Mouse (Mus musculus): ENCODE data around the gene Mxra8.

The Mxra8 gene

DNA sequence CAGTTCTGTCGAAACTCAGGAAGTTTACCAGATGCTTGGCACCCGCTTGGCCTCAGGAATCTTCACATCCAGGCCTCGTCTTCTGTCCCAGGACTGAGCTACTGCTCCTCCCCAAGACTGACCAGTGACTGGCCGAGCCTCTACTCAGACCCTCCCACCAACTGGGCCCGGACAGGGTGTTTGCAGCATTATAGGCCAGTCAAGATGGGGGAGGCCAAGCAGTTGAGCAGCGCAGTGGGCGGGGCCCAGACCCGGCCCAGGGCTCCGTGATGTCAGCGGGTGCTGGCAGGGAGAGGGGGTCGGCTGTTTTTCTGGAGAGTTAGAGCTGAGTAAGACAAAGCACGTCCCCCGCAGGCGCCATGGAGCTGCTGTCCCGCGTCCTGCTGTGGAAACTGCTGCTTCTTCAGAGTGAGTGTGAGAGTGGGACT lies at the start of gene Mxra8:
Gene Mxra8 (plus strand): TSS at position 198 of the 428 bp plus-strand sequence.
- DNase-seq, result no peak

DNA sequence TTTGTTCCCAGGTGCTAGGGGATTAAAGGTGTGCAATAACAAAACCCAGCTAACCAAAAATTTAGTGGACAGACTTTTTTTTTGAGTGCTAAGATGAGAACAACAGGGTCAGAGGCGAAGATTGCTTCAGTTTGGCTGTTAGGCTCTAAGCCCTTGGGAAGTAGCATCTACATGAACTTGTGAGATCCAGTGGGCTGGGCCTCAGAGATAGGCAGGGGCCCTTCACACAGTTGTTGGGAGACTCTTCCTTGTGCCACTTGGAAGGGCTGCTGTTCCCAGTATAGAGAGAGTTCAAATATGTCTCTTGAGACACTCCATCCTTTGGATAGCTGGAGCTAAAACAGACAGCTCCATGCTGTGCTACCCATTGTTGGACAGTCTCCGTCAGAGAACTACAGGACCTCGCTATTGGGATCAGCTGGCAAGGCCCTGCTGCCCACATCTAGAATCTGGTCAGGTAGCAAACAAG lies 49.4 kb upstream of the Mxra8 start, which contains the start of gene Ankrd65:
Gene Ankrd65 (plus strand): TSS at position 419 of the 469 bp plus-strand sequence.
- DNase-seq, result no peak

DNA sequence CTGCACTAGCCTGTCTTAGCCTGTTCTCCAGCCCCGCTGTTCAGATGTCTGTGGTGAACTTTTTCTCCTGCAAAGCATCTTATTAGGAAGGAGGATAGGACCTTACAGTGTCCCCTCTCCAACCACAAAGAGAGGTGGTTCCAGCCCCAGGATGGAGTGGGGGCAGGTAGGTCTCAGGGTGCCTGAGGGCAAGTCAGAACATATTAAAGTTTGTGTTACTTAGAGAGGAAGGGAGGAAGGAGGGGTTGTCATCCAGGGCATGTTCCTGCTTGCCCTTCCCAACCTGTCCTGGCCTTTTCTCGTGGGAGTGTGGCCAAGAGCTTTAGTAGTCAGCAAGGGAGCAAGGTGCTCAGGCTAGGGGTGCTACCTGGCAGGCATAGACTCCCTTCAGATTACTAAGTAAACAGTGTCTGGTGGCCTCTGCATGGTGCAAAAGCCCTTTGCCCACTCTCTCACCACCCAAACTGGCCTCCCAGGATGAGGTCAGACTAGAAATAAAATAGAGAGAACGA lies 48.8 kb upstream of the Mxra8 start:
- DNase-seq, result no peak

DNA sequence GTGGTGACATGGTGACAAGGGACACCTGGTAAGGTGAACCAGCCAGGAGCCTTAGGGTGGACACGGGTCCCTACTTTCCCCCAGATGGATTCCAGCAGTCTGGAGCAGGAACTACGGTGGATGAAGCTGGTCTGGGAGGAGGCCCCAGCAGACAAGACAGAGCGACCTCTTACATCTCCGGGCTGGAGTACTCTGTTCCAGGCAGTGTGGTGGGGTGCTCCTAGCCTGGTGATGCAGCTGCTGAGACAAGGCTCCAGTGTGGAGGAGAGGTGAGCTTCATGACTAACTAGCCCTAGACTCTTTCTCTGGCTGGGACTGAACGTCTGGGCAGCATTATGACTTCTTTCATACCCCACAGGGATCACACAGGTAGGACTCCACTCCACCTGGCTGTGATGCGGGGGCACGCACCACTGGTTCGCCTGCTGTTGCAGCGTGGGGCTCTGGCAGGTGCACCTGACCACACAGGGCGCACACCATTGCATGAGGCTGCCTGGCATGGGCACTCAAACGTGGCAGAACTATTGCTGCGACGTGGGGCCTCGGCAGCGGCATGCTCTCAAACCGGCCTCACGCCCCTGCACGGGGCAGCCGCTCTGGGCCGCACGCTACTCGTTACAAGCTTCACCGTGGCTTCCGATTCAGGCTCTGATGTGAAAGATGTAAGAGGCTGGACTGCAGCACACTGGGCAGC lies 48.1 kb upstream of the Mxra8 start:
- no peak for DNase-seq

DNA sequence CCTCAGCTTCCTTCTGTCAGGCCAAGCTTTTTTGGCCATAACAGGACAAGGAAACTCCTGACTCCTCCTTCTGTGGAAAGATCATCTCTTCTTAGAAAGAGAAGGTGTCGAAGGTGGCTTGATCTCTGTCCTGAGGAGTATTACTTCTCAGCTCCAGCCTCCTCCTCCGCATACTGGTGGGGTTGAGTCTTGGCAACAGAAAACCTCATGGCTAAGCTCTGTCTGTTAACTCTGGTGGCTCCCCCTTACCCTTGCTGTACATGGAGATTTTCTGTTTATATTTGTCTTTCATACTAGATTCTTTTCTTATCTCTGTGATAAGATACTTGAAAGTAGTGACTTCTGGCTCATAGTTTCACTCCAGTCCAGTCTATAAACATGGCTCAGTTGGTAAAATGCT lies 45.8 kb upstream of the Mxra8 start:
- no peak for DNase-seq

DNA sequence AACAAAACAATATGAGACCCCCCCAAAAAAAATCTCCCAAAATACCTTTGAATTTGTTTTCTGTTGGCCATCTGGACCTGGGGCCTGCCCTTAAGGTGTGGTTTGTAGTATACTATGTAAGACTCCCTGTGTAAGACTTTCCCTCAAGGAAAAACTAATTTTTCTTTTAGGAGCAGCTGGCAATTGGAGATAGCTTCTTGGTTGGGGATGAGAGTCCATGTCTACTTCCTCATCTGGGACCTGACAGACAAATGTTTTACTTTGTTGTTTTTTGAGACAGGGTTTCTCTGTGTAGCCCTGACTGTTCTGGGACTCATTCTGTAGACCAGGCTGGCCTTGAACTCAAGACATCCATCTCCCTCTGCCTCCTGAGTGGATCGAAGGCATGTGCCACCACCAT lies 37.4 kb upstream of the Mxra8 start:
- no peak for DNase-seq

DNA sequence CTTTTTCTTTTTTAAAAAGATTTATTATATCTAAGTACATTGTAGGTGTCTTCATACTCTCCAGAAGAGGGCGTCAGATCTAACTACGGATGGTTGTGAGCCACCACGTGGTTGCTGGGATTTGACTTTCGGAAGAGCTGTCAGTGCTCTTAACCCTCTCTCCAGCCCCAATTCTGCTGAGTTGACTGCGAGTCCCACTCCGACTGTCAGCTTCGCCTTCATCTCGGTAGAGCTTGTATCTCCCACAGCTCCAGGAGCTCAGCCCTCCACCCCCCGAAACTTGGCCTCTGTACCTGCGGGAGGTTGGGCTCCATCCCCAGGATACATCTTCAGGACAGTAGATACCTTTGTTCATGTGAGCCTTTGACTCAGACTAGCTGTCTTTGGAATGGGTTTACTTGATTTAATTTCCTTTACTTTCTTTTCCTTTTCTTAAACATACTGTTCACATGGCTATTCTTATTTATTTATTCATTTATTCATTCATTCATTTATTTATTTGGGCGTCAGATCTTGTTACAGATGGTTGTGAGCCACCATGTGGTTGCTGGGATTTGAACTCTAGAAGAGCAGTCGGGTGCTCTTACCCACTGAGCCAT lies 36.6 kb upstream of the Mxra8 start, which contains the start of gene Mrpl20:
Gene Mrpl20 (plus strand): TSS at position 138 of the 599 bp plus-strand sequence.
- DNase-seq, result no peak

DNA sequence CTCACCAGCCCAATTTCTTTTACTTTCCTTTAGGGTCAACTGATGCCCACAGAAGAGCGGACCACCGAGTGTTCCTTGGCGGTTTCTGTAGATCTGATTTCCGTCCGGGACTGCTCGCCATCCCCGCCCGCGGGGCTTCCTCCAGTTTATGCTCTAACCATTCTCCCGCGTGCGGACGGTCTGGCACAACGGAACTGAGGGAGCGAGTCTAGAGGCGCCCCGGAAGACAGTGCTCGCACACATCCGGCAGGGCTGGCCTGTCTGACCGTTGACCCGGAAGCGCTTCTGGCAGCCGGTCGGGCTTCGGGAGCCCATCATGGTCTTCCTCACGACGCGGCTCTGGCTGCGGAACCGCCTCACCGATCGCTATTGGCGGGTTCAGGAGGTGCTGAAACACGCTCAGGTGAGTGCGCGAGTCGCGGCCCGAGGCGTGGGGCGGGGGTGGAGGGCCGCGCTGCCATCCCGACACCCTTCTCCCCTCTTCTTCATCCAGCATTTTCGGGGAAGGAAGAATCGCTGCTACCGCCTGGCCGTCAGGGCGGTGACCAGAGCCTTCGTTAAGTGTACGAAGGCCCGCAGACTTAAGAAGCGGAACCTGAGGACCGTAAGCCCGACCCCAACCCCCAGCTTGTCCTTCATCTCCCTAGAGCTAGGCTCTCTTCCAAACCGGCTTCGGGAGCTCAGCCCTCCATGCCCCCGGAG lies 36.0 kb upstream of the Mxra8 start:
- DNase-seq, result peak; percentile 95 to 97

DNA sequence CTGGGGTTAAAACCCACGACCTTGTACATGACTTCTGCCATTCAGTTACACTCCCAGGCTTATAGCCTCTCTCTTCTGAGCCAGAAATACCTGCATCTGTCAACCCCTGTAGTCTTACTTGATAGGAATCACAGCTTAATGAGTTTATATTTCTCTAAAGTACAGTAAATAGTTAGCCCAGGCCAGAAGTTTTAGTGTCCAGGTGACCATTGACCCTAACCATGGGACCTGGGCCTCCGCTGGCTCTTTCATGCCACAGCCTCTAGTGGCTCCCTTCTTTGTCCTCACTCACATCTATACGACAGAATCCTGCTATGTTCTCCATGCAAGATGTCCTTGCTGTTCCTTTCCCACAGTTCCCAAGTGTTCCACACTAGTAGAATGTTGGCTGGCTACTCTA lies 31.6 kb upstream of the Mxra8 start:
- DNase-seq, result no peak

DNA sequence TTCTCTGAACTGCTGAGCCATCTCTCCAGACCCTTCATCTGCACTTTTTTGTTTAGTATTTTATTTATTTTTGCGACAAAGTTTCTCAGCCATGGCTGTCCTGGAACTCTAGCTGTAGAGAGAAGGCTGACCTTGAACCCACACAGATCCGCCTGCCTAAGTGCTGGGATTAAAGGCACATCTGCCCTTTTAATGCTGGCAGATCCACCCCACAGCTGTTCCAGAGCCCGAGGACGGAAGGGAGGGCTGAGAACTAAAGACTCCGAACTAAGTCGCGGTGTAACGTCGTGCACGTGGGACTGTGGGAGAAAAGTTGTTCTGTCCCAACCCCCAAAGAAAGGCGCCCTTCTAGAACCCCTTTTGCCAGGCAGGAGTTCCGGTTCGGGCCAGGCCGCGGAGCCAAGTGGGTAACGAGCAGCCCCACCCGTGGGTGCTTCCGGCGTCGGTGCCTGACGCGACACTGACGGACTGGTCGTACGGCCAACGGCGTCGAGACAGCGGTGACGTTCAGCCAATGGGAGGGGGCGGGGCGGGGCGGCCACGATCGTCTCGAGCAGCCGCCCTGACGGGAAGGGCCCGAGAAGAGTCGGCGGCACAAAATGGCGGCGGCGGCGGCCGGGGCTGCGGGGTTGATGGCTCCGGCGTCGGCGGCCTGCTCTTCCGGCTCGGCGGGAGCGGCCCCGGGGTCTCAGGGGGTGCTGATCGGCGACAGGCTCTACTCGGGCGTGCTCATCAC lies 27.4 kb upstream of the Mxra8 start, which contains the start of gene Ccnl2:
Gene Ccnl2 (plus strand): TSS at position 561 of the 736 bp plus-strand sequence.
- DNase-seq, result peak; percentile 90 to 95

DNA sequence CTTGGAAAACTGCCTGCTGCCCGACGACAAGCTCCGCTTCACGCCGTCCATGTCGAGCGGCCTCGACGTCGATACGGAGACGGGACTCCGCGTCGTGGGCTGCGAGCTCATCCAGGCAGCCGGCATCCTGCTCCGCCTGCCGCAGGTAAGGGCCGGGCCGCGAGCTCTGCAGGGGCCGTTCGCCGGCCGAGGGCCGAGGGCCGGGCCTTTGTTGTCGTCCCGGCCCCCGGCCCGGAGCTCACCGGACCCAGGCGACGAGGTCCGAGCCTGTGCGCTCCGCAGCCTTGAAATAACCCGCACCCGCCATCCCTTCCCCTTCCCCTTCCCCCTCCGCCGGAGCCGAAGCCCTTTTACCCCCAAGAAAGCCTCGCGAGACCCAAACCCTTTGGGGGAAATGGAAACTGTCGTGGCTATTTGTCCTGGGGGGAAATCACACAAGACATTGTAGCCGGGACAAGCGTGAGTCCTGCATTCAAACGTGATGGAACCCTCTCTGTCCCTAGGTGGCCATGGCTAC lies 26.8 kb upstream of the Mxra8 start:
- DNase-seq, result peak in 1 of 2 experiments; percentile 52

DNA sequence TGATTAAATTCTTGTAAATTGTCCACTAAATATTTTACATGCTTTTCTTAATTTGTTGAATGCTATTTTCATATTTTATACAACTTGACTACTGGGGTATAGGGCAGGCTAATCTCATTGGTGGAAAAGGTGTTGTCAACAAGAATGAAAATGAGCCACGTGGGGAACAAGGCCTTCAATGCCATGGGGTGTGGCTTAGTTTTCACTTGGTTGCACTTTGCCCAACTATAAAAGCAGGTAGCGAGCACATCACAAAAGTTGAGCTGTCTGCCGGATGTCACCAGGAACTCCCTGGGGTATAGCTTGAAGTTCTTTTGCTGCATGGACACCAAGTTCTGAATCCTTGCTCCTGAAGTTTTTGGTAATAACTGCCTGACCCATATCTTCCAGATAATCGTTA lies 21.9 kb upstream of the Mxra8 start:
- DNase-seq, result no peak

DNA sequence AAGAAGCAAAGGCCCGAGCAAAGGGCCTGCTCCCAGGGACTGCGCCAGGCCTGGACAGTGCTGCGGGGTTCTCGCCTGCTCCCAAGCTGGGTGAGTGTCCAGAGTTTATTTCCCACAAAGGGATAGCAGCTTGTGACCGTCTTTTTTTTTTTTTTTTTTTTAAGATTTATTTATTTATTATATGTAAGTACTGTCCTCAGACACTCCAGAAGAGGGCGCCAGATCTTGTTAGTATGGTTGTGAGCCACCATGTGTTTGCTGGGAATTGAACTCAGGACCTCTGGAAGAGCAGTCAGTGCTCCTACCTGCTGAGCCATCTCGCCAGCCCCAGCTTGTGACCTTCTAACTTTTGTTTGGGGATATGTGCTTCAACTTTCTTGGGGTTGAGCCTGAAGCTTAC lies 18.5 kb upstream of the Mxra8 start:
- DNase-seq, result no peak

DNA sequence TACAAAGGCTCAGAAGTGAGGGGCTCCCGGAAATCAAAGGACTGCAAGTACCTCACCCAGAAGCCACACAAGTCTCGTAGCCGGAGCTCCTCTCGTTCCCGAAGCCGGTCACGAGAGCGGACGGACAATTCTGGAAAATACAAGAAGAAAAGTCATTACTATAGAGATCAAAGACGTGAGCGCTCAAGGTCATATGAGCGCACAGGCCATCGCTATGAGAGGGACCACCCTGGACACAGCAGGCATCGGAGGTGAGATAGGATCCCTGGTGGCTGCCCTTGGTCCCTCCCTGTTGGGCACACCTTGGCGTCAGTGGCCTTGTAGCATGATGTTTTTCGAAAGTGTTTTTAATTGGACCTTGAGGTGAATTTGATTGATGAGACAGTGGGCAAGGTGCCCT lies 16.0 kb upstream of the Mxra8 start:
- no peak for DNase-seq

DNA sequence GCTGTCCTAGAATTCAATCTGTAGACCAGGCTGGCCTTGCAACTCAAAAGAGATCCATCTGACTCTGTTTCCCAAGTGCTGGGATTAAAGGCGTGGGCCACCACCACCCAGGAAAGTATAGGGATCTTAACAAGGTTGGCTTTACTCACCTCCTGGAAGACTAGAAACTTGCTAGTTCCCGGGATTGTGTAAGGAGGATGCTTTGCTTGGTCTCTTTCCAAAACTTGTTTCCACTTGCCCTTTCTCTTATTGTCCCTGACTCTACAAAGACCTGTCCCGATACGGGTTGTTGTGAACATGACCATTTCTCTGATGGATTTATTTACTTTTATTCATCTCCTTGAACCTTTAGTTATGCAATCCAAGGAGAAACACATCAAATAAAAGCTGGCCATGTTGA lies 9.6 kb upstream of the Mxra8 start:
- DNase-seq, result no peak

DNA sequence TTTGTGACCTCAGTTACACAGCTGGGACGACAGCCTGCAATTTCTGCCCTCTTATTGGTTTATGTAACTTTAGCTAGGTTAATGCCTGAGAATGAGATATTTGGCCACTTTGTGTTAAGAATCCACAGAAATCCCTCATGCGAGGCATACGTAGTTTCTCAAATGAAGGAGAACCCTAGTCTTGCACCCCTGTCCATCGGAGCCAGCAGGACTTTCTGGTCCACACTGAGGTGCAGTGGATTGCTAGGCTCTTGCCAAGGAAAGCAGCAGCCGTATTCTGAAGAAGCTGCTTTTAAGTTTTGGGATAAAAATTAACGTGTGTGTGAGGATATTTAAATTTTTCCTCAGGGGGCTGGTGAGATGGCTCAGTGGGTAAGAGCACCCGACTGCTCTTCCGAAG lies 8.9 kb upstream of the Mxra8 start:
- no peak for DNase-seq

DNA sequence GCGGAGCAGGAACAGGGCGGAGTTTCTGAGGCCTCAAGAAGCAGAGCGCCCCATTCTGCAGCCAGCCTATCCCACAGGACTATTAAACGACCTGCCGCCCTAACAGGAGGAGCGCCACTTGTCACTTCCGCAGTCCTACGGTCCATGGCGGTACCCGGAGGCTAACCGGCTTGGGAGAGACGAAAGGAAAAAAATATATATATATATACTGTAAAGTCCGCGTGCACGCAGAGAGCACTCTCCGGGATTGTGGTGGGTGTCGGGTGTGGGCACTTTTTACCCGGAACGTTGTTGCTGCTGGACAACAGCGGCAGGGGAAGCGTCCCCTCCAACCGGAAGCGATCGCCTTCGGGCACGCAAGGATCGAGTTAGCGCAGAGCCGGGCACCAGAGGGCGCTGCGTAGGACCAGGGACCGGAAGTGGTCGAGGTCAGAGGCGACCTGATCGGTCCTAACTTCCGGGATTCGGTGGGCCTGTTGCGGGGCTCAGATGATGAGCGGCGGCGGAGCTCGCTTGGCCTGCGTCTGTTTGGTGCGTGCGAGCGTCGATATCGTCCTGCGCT lies 8.2 kb upstream of the Mxra8 start, which contains the start of gene Aurkaip1:
Gene Aurkaip1 (plus strand): TSS at position 68 of the 562 bp plus-strand sequence.
- peak; percentile 95 for DNase-seq

DNA sequence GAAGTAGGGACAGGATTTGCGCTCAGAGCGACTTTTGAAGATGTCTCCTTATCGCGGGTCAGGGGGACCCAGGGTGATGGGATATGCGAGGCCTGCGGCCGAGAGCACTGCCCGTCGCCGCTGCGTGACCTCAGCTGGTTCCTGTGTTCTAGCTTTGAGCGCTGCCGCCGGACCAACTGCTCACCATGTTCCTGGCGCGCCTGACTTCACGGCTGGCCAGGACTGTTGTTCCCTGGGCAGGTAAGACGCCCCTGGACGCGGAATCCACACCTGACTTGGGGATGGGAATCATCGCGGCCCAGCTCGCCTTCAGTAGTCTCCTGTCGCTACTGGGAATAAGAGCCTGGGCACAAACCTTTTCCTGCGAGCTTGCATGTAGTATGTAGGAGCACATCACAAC lies 7.6 kb upstream of the Mxra8 start:
- no peak for DNase-seq

DNA sequence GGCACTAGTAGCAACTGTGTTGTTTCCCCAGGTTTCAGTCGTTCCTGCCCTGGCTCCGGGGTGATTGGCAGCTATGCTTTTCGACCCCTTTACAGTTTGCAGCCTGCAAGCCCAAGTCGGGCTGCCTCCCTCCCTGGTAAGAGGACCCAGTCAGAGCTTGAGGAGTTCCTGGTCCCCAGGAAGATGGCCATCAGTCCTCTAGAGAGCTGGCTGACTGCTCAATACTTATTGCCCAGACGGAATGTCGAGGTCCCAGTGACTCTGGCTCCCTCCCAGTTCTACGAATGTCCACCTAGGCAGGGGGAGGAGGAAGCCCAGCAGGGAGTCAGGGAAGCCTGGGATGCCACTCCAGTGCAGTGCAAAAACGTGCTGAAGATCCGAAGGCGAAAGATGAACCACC lies 7.2 kb upstream of the Mxra8 start:
- no peak for DNase-seq

DNA sequence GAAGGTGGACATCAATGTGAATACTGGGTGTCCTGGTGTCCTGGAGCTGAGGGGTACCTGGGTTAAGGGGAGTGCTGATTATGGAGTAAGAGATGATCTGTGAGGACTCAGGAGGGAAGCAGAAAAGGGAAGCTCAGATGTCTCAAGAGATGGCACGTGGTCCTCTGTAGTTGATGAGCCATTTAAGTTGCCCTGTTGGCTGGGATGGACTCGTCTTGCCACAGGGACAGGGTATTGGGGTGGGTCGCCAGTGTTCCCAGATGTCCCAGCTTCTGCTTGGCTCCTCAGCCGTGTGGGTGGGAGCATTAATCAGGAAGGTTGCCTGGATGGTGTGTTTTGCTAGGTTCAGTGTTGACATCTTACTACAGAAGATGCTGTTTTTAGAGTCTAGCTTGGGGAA lies 6.2 kb upstream of the Mxra8 start:
- no peak for DNase-seq

DNA sequence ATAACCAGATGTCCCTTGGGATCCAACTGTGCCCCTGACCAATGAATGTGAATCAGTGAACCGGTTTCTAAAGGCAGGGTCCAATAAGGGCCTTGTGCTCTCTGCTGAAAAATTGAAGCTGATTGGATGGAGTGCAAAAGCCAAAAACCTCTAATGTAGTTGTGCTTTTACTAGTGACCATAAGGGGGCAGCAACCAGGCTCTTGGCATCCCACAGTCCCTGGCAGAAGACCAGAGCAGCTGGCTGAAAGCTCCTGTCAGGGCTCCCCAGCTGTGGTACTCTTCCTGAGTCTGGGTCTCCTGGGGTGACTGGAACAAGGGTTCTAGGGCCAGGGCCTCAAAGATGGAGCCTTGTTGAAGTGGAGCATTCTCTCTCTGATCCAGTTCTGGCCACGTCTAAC lies 5.6 kb upstream of the Mxra8 start:
- peak; percentile 58 to 64 for DNase-seq

DNA sequence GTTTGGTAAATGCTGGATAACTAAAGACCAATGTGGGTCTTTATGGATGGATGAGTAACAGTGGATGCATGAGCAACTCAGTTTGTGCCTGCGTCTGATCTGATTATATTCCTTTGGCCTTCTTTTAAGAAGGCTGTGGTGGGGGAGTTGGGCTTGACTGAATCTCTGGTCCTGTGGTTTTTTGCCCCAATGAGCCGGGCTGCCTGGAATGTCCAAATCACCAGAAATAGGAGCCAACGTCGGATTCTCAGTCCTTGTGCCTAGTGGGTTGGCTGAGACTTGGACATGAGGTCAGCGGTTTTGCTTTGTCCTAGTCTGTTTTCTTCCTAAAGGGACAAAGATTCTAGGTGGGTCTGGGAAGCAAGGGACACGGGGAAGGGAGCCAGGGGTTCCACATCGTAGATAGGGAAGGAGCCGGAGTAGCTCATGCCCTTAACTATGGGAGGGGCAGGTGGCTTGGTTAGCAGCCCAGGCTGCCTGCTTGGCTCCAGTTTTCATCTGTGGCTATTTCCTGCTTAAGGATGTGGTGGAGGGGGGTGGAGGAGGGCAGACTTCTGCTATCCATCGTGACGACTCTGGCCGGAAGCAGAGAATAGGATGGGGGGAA lies 2.0 kb upstream of the Mxra8 start:
- no peak for DNase-seq

Data from thymus, postnatal 36 days (tissue).